Mouse (Mus musculus) adrenal gland, postnatal 14 days (tissue): Measurements from ENCODE around the gene Capn13. TPM values are rescaled to one million over a fixed set of nuclear protein-coding genes. Genes with fewer than 3 reads are reported as not detected.
"Not testable (repeated sequence)": the region's sequence is repeated elsewhere in the genome, so short reads cannot be mapped to it uniquely, and the experiment has no call there.

Experiments used
- DNase-seq: peaks from one replicate; pipeline ENCODE4 v3.0.0; 2021; ENCODE audit warnings: mixed read lengths
- total RNA-seq: library from RNA; stranded (reverse); gene quantifications from 2 replicates; pipeline ENCODE4 v1.2.3, GENCODE M21; 2021

Capn13 gene
- total RNA-seq, 1 experiment from 2014 or later: not detected

- peak; percentile 16 for DNase-seq
These were observed 122.9 kb downstream of the Capn13 start for GRCm38 (mm10) chr17:73277770-73278169.

GRCm38 (mm10) chr17:73275066-73275465 lies 125.6 kb downstream of the Capn13 start:
- DNase-seq: no peak

- DNase-seq: no peak
These were observed 126.9 kb downstream of the Capn13 start for GRCm38 (mm10) chr17:73273809-73274208.

GRCm38 (mm10) chr17:73271797-73272600 lies 128.7 kb downstream of the Capn13 start:
- DNase-seq: no peak

GRCm38 (mm10) chr17:73270871-73271796 lies 129.5 kb downstream of the Capn13 start:
- no peak for DNase-seq

- peak; percentile 88 for DNase-seq
These were observed 137.6 kb downstream of the Capn13 start for GRCm38 (mm10) chr17:73263077-73263501.

GRCm38 (mm10) chr17:73262558-73262957 lies 138.1 kb downstream of the Capn13 start:
- no peak for DNase-seq

GRCm38 (mm10) chr17:73259258-73259657 lies 141.4 kb downstream of the Capn13 start:
- DNase-seq: not testable (repeated sequence)

- no peak for DNase-seq
These were observed 142.0 kb downstream of the Capn13 start for GRCm38 (mm10) chr17:73258620-73259019.
